Mouse (Mus musculus) c-Kit-positive CD71-positive TER-119-positive erythroid progenitor cells, embryonic 14.5 days (primary cell): ENCODE data around the gene Fastk.
"Not testable (repeated sequence)": the region's sequence is repeated elsewhere in the genome, so short reads cannot be mapped to it uniquely, and the experiment has no call there.

Source experiments
- DNase-seq: peaks from one replicate; pipeline ENCODE4 v3.0.0-alpha.2; 2013; ENCODE audit warnings: low spot score

Fastk gene

DNA sequence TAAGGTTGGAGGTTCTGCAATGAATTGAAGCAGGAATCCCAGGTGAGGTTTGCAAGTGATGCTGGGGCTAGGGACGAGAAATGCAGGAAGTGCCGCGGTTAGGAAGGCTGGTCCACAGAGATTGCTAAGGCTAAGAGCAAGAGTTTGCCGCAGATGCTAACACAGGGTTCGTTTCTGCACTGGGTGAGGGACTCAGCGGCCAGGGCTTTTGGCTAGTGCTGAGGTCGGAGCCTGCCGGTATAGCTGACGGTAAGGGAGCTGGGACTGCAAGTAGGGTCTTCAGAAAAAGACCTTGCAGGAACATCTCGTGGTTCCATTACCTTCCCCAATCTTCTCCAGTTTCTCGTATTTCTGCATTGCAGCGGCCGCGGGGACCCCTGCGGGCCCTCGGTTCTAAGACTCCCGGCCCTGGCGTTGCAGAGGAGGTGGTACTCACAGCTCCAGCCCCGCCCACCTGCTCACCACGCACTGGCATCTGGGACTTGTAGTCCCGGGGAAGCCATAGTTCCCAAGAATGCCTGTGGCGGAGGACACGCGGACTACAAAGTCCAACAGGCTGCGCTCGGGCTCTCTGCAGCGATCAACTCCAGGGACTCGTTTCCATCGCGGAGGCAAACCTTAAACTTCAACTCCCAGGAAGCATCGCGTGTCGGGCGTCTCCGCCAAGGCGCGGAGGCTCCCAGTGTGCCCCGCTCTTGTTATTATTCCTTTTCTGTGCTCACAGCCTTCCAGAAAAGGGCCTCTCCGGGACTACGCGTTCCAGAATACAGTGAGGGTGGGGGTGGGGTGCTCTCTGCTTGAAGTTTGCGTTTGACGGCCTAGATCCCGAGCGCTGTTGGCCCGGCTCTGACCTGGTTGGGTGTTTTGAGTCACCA lies 21.7 kb downstream of the Fastk start, which contains the start of the genes Cdk5 and Slc4a2:
Gene Cdk5 (minus strand): TSS at position 402 of the 875 bp plus-strand sequence.
Gene Slc4a2 (plus strand): TSS at position 709 of the 875 bp plus-strand sequence.
- peak; percentile 97 for DNase-seq

DNA sequence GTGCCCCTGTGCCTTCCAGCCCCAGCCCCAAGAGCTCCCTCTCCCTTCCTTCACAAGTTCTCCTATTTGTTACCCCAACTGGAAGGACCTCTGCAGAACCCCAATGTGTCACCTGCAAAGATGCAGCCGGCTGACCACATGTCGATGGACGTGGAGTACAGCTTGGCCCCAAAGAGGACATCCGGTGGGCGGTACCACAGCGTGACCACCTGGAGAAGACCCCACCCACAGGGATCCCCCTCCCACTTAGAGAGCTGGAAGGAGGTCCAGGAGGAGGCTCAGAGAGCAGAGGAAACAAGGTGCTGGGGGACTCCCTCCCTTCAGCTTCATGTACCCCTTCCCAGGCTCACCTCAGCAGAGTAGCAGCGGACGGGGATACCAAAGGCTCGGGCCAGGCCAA lies 24.7 kb downstream of the Fastk start:
- DNase-seq = no peak

DNA sequence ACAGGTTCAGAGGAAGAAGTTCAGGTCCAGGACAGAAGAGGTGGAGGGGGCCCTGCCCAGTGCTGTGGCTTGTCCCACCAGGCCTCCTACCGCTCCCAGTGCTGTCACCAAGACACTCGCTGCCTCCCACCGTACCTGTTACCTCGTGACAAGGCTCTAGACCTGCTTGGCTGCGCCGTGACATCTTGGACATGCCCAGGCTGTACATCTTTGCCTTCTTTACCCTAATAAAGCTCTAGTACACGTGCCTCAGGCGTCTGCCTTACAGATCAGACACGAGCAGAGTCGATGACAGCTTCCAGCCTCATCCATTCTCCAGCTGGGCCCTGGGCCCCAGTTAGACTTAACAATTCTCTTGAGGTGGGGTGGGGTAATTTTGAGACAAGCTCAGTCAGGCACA lies 27.5 kb downstream of the Fastk start:
- no peak for DNase-seq

DNA sequence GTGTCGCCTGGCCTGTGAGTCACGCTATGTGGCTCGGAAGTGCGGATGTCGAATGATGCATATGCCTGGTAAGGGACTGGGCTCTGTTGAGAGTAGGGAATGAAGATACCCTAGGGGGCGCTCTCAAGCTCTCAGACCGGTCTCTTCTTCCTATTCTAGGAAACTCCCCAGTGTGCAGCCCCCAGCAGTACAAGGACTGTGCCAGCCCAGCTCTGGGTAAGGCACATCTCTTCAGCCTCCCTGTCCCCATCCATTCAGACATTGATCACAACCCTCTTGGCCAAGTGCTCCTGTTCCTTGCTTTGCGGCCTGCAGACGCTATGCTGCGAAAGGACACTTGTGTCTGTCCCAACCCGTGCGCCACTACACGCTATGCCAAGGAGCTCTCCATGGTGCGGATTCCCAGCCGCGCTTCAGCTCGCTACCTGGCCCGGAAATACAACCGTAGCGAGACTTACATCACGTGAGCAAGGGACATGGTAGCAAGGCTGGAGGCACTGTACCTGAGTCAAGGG lies 28.8 kb downstream of the Fastk start:
- DNase-seq = peak; percentile 66

DNA sequence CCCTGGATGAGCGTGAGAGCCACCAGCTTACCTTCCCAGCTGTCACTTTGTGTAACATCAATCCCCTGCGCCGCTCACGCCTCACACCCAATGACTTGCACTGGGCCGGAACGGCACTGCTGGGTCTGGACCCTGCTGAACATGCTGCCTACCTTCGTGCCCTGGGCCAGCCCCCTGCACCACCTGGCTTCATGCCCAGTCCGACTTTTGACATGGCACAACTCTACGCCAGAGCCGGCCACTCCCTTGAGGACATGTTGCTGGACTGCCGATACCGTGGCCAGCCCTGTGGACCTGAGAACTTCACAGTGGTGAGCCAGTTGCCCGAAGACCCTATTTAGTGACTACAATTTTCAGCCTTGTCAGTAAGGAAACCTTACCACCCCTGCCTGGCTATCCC lies 31.1 kb downstream of the Fastk start:
- no peak for DNase-seq

DNA sequence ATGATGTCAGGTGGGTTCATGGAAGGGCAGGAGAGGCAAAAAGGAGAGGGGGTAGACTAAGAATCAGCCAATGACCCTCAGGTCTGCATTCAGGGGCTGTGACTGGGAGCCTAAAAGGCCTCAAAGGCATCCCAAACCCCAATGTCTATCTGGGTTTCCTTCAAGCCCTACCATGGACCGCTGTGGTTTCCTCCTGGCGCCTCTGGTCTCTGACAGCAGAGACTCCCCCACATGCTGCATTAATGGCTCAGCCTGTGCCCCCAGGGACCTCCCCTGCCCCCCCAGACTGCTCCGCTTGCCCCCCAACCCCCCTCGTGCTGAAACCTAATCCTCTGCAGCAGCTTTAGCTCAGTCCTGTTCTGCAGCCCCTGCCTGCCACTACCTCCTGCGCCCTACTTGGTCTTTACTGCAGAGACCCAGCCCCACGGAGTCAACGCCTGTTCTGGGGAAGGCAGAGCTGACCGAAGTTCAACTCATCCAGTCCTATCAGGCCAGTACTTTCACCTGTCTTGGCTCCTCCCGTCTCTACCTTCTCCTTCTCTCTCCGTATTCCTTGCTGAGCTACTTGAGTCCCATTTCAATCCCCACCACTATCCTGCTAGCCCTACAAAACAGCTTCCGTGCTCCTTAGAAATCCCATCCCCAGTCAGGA lies 31.9 kb downstream of the Fastk start, which contains the start of gene Asic3:
Gene Asic3 (plus strand): TSS at position 351 of the 652 bp plus-strand sequence.
- DNase-seq = no peak

DNA sequence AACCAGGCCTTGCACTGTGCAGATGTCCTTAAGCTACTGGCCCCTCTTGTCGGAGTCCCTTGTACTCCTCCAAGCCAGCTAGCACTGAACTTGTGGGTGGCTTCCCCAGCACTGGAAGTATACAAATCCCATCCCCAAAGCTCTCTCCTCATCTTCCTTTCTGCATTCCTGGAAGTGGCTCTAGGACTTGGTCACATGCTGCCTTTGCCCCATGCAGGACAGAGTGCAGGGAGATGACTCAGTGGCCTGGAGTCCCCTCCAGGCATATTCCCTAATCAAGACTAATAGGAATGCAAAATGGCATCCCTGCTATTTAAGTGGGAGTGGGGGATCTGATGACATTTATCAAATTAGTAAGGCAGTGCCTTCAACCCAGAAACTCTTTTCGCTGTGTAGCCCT lies 33.0 kb downstream of the Fastk start:
- no peak for DNase-seq

DNA sequence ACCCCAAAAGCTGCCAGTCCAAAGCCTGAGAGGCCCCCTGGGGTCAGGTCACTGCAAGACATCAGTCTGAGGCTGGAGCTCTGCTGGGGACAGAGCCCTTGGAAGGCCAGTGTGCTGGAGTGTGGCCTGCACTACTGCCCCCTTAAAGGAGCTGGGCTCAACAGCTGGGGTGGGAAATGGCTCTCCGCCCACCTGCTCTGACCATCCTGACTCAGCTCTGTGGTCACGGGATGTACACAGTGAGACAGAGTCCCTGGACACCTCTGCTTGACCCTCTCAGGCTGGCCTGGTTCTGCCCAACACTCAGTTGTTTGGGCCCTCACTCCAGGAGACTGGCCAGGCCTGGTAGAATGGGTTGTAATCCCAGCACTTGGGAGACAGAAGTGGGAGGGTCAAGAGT lies 35.6 kb downstream of the Fastk start:
- no peak for DNase-seq

DNA sequence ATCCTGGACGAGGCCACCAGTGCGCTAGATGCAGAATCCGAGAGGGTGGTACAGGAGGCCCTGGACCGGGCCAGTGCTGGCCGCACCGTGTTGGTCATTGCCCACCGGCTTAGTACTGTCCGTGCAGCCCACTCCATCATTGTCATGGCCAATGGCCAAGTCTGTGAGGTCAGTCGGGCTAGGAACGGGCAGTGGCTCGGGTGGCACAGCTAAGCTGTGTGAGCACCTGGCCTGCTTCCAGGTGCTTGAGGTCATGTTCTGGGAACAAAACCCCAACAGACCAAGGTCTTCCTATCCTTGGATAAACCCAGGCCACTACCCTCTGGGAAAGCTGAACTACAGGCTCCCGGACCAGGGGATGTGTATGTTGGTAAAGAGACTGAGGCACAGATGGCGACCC lies 36.4 kb downstream of the Fastk start:
- no peak for DNase-seq

DNA sequence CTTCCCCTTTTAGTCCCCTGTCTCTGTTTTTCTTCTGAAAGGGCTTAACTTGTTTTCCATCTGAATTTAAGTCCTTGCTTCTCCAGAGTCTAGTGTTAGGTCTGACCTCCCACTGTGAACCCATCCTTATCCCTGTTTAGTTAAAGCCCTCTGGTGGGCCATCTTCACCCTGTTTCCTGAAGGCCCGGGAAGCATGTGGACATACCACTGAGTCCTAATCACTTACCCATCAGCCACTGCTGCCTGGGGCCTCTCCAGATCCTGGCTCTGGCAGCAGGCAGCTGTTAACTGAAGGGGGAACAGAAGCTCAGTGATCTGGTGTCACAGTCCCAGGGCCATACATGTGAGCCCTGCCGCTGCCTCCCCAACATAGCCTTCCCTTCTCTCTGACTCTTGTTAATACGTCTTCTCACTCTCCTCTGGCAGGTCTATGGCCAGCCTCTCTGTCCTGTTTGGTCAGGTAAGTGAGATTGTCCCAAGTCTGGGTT lies 39.7 kb downstream of the Fastk start:
- DNase-seq = no peak

DNA sequence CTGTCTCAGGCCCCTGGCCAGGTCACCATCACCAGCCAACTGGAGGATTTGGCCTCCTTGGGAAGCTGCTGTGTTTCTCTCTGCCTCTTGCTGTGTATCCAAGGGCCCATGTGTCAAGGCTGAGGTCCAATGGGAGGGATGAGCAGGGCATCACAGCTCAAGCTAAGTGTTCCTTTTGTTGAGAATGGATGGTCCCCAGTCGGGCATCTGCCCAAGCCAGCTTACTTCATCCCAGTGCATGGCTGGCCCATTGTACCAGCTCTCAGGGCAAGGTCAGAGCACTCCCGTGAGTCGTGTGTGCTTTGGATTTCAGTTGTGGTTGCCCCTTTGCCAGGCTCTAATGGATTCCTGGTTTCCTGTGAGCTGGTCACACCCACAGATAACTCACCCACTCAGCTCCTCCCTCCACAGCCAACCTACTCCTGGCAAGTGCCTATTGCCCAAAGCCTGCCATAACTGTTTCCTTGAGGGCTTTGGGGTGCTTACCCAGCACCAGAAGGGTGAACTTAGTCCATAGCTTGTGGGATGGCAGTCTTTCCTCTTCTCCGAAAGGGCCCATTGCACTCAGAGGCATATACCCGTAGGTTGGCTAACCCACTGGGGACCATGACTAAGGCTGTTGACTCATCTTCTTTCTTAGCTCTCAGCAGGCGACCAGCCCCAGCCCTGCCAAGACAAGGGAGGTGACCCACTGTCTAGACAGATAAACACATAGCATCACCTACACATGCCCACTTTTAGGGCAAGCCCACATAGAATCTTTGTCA lies 40.3 kb downstream of the Fastk start:
- no peak for DNase-seq

DNA sequence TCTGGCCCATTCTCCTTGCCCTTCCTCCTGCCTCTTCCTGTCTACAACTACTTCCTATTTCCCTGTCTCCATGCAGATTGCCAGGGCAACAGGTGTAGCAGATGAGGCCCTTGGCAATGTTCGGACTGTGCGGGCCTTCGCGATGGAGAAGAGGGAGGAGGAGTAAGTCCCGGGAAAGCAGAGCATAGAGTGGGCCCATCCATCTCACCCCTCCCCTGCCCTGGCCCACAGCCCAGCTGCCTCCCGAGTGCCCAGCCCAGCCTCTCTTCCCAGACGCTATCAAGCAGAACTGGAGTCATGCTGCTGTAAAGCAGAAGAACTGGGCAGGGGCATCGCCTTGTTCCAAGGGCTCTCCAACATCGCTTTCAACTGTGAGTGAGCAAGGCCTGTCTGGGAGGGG lies 43.1 kb downstream of the Fastk start:
- no peak for DNase-seq

DNA sequence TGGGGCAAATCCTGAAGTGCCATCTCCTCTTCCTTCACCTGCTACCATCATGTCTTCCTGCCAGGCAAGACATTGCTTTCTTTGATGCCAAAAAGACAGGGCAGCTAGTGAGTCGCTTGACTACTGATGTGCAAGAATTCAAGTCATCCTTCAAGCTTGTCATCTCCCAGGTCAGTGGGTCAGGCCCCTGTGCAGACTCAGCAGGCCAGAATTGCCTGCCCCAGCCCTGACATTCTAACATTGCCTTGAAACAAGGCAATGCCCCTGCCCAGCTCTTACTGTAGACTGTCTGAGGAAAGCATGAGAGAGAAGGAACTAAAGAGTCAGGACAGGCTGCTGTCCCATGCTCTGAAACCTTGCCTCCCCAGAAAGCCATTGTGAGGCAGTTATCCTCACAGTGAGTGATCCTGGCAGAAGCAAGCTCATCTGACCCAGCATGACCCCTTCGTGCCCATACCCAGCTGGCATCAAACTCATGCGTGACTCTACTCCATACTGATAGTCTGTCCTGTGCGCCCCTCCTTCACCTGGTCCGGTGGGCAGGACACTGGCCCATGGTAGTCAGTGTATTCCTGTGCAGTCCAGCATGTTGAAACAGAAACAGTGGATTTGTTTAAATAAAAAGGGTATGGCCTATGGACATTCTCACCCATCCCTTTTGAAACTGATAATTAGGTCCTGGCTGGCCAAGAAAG lies 44.0 kb downstream of the Fastk start:
- no peak for DNase-seq

DNA sequence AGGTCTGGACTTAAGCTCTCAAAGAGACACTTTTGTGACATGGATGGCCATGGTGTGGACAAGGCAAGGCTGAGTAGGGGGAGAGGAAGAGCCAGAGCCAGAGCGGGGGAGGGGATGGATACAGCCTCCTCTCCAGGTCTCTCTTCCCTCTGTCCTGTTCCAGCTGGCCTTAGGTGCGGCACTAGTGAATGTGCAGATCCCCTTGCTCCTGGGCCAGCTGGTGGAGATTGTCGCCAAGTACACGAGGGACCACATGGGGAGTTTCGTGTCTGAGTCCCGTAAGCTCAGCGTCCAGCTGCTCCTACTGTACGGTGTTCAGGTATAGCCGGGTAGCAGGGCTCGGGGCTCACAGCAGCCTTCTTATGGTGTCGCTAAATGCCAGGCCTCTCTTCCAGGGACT lies 44.7 kb downstream of the Fastk start:
- DNase-seq = no peak

DNA sequence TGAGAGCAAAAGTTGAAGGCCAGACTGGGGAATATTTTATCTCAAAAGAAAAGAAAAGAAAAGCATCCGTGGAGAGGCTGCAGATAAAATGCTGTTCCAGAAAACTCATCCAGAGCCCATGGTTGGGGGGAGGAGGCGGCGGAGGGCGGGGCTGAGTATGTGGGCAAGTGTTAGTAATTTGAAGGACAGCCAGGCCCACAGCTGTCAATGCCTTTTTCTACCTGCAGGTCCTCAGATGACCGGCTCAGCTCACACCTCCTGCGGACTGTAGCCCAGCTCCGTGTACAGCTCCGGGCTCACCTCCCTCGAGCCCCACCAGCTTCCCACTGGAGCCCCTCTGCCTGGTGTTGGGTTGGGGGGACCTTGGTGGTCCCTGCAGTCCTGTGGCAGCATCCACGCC lies 45.4 kb downstream of the Fastk start:
- DNase-seq = no peak

DNA sequence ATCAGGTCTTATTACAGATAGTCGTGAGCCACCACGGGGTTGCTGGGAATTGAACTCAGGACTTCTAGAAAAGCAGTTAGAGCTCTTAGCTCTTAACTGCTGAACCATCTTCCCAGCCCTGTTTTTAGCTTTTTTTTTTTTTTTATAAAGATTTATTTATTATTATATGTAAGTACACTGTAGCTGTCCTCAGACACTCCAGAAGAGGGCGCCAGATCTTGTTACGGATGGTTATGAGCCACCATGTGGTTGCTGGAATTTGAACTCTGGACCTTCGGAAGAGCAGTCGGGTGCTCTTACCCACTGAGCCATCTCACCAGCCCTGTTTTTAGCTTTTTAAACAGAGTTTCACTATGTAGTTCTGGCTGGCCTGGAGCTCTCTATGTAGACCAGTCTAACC lies 48.8 kb downstream of the Fastk start:
- not testable (repeated sequence) for DNase-seq

DNA sequence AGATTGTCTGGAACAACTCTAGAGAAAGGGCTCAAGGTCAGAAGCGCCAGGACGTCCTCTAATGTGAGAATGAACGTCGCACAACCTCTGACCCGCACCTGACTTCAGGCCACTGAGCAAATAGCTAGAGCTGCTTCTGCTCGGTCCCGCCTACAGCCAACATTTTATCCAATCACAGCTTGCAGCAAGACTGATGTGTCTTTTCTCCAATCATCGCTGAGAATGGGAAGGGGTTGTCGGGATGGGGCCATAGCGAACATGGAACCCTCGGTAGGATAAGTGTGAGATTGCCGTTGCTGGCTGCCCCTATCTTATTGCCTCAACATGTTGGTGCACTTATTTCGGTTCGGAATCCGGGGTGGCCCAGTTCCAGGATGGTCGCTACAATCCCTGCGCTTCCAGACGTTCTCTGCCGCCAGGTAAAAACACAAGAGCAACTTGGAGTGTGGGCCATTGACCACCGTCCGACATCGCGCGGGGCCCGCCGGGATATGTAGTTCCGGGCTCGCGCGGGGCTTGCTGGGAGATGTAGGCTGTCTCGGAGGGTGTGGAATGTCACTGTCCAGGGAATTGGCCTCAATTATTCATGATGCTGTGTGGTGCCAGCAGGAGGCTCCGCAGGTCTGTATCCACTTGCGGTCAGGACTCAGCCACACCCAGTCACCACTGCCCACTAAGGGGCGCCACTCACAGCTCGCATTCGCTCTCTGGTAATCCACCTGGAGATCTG lies 50.8 kb downstream of the Fastk start:
- peak; percentile 95 for DNase-seq

DNA sequence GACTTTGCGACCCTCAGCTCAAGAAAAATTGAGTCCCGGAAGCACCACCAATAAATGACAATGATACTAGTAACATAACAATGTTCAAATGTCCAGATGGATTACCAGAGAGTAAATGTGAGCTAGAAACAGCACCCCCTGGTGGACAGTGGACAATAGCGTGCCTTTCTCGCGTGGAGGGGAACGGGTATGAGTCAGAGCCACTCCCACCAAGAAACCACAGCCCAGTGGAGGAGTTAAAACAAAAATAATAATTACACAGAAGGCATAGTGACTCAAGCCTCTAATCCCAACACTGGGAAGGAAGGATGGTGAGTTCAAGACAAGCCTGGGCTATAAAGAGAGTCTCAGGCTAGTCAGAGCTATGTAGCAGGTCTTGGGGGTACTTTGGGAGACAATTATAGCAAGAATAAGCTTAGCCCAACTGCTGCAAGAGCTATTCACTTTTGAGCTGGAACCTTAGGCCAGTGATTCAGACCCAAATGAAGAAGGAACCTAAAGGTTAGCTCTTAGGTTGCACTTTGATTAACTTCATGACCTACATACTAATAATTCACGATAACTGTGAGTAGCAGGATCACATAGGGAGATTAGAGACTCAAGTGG lies 51.6 kb downstream of the Fastk start, which contains the start of gene Abcb8:
Gene Abcb8 (plus strand): TSS at position 272 of the 606 bp plus-strand sequence.
- peak; percentile 91 for DNase-seq

DNA sequence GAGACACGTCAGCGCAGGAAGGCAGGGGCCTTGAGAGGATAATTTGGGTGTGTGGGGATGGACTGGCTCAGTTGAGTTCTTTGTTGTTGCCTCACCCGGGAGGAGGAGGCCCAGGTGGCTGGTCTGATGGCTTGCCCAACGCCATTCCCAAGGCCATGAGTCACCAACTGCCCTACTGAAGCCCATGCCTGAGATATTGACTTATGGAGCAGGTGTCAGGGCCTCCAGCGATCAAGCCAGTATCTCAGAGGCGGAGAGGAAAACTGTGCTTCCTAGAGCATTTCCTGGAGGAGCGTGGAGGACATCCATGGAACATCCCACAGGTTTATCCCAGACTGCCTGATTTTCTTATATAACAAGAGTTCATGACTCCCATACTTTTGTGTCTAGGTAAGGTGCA lies 52.4 kb downstream of the Fastk start:
- no peak for DNase-seq

DNA sequence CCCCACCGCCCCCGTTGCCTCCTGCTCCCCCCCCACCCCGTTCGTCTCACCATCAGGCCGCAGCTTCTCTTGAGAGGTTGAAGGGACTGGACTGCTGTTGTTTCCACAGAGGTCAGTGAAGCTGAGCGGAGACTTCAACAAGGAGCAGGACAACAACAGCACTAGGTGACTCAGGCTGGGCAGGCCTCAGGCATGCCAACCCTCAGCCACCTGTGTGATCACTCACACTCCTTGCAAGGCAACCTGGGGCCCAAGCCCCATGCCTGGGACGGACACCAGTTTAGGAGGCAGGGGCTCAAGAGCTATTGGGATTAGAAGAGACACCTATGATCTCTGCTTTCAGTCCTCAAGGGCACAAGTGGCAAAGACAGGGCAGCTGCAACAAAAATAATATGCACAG lies 53.2 kb downstream of the Fastk start, which contains the start of gene Atg9b:
Gene Atg9b (minus strand): TSS at position 280 of the 400 bp plus-strand sequence.
- no peak for DNase-seq
